Mouse (Mus musculus): ENCODE results near the gene Cngb1. TPM values are rescaled to one million over a fixed set of nuclear protein-coding genes. Genes with fewer than 3 reads are reported as not detected.
"Not testable (repeated sequence)": the region's sequence is repeated elsewhere in the genome, so short reads cannot be mapped to it uniquely, and the experiment has no call there.

Gene Cngb1
- total RNA-seq, 1 experiment from 2014 or later, result not detected

DNA sequence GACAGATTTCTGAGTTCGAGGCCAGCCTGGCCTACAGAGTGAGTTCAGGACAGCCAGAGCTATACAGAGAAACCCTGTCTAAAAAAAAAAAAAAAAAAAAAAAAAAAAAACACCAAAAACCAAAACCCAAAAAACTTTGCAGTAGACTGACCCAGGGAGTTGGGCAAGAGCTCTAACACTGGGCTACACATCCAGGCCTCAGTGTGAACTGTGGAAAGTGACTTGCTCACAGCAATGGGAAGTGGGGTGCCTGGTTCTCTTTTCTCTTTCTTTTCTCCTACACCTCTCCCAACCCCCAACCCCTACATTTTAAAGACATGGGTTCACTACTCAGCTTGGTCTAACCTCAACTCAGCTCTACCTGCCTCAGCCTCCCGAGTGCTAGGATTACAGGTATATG is 44.2 kb downstream of the Cngb1 start:
- no peak for ATAC-seq (replicated peaks; ENCODE audit: insufficient number of reproducible peaks, low FRiP score, low TSS enrichment, poor library complexity, severe bottlenecking)

- ATAC-seq (replicated peaks; ENCODE audit: insufficient number of reproducible peaks, low FRiP score, low TSS enrichment, poor library complexity, severe bottlenecking), result no peak
These were observed 50.8 kb downstream of the Cngb1 start for GRCm38 (mm10) chr8:95255611-95256010.

DNA sequence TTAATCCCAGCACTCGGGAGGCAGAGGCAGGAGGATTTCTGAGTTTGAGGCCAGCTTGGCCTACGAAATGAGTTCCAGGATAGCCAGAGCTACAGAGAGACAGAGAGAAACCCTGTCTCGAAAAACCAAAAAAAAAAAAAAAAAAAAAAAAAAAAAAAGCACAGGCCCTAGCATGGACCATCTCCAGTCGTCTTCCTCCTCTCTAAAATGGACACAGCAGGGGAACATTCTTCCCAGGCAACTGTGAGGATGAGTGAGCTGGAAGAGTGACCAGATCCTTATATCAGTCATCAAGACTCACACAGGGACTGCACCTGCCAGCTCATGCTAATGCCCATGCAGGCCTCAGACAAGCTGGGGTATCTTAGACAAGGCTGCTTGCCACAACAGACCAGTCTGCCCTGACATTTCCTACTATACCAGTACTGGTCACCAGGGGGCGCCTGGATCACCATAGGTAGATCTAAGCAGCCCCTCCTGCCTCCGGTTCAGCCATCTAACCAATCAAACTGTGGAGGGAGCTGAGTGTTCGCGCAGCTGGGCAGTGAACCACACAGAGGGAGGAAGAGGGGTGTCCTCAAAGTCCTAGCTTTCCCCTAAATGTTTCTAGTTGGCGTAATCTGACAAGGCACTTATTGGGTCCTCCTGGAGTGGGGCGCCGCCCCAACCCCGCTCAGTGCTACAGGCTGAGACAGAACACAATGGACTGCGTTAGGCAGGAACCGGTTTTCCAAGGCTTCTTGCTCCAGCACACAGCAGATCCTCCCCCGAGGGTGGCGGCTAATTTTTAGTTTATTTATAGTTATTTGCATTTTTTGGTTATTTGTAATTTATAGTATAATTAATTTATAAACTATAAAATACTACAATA is 51.6 kb downstream of the Cngb1 start:
- peak; percentile 94 for ATAC-seq (replicated peaks; ENCODE audit: insufficient number of reproducible peaks, low FRiP score, low TSS enrichment, poor library complexity, severe bottlenecking)

- ATAC-seq (replicated peaks; ENCODE audit: insufficient number of reproducible peaks, low FRiP score, low TSS enrichment, poor library complexity, severe bottlenecking), result no peak
These were observed 54.3 kb downstream of the Cngb1 start for GRCm38 (mm10) chr8:95252056-95252455.

DNA sequence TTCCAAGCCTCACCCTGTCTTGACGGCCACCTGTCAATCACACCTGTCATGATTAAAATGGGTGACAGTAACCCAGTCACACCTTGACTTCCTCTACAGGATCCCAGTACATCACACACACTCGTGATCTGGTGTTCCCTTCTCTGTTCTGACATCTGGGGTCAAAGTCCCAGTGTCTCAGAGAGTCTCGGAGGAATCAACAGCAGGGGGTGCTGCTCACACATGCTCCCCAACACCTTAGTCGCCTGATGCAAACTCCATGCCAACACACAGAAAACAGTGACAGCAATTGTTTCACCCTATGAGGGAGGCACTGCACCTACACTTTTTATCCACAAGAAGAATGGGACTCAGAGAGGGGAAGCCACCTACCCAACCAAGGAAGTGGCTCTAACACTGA is 56.5 kb downstream of the Cngb1 start:
- ATAC-seq (replicated peaks; ENCODE audit: insufficient number of reproducible peaks, low FRiP score, low TSS enrichment, poor library complexity, severe bottlenecking), result no peak

GRCm38 (mm10) chr8:95247277-95247676 is 59.1 kb downstream of the Cngb1 start:
- ATAC-seq (replicated peaks; ENCODE audit: insufficient number of reproducible peaks, low FRiP score, low TSS enrichment, poor library complexity, severe bottlenecking), result no peak

DNA sequence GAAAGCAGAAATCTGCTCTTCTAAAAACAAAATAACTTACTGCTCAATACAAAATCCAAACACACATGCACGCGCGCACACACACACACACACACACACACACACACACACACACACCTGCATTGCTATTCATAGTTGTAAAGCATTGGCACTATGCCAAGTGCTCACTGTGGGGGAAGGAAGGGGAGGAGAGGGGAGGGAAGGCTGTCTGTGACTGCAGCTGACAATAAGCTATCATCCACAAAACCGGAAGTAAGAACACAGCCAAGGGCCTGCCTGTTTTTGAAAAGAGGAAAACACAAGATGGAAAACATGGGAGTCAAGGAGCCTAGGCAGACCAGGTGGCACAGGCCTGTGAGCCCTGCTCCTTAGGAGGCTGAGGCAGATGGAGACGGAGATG is 61.2 kb downstream of the Cngb1 start:
- no peak for ATAC-seq (replicated peaks; ENCODE audit: insufficient number of reproducible peaks, low FRiP score, low TSS enrichment, poor library complexity, severe bottlenecking)

GRCm38 (mm10) chr8:95243853-95244252 is 62.5 kb downstream of the Cngb1 start:
- no peak for ATAC-seq (replicated peaks; ENCODE audit: insufficient number of reproducible peaks, low FRiP score, low TSS enrichment, poor library complexity, severe bottlenecking)

GRCm38 (mm10) chr8:95242826-95243571 is 63.4 kb downstream of the Cngb1 start:
- ATAC-seq (replicated peaks; ENCODE audit: insufficient number of reproducible peaks, low FRiP score, low TSS enrichment, poor library complexity, severe bottlenecking), result no peak

DNA sequence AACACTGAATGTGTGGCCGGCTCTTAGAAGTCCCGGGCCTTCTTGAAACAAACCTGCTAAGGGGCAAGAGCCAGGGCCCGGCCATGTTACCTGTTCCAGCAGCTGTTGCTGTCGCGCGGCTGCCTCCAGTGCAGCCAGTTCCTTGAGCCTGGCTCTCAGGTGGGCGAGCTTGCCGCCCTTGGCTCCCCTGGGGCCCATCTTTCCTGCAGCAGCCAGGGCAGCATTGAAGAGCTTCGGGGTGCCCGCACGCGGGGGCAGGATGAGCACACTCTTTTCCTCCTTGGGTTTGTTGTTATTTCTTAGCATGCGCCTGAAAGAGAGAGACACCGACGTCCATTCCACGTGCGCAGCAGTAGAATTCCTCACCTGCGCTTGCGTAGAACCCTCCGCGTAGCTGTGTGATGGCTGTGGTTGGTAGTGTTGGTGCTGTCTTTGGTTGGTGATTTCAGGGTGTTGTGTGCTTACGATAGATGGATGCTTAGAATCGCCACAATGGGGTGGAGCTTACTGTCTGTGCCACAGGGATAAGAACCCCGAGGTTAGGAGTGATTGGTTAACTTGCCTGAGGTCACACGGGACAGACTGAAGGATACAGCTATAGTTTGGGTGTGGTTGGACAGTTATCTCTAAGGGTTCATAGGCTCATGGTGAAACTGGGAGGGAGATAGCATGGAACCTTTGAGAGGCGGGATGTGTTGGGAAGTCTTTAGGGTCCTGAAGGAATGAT is 64.1 kb downstream of the Cngb1 start:
- ATAC-seq (replicated peaks; ENCODE audit: insufficient number of reproducible peaks, low FRiP score, low TSS enrichment, poor library complexity, severe bottlenecking), result no peak

GRCm38 (mm10) chr8:95235683-95236082 is 70.7 kb downstream of the Cngb1 start:
- ATAC-seq (replicated peaks; ENCODE audit: insufficient number of reproducible peaks, low FRiP score, low TSS enrichment, poor library complexity, severe bottlenecking), result peak; percentile 87

- ATAC-seq (replicated peaks; ENCODE audit: insufficient number of reproducible peaks, low FRiP score, low TSS enrichment, poor library complexity, severe bottlenecking), result not testable (repeated sequence)
These were observed 76.3 kb downstream of the Cngb1 start for GRCm38 (mm10) chr8:95230086-95230485.

- no peak for ATAC-seq (replicated peaks; ENCODE audit: insufficient number of reproducible peaks, low FRiP score, low TSS enrichment, poor library complexity, severe bottlenecking)
These were observed 79.3 kb downstream of the Cngb1 start for GRCm38 (mm10) chr8:95227151-95227468.

- no peak for ATAC-seq (replicated peaks; ENCODE audit: insufficient number of reproducible peaks, low FRiP score, low TSS enrichment, poor library complexity, severe bottlenecking)
These were observed 79.9 kb downstream of the Cngb1 start for GRCm38 (mm10) chr8:95226251-95227150.

GRCm38 (mm10) chr8:95223969-95224368 is 82.4 kb downstream of the Cngb1 start:
- no peak for ATAC-seq (replicated peaks; ENCODE audit: insufficient number of reproducible peaks, low FRiP score, low TSS enrichment, poor library complexity, severe bottlenecking)

GRCm38 (mm10) chr8:95221045-95221444 is 85.3 kb downstream of the Cngb1 start:
- ATAC-seq (replicated peaks; ENCODE audit: insufficient number of reproducible peaks, low FRiP score, low TSS enrichment, poor library complexity, severe bottlenecking), result no peak

GRCm38 (mm10) chr8:95220571-95220998 is 85.8 kb downstream of the Cngb1 start:
- no peak for ATAC-seq (replicated peaks; ENCODE audit: insufficient number of reproducible peaks, low FRiP score, low TSS enrichment, poor library complexity, severe bottlenecking)

DNA sequence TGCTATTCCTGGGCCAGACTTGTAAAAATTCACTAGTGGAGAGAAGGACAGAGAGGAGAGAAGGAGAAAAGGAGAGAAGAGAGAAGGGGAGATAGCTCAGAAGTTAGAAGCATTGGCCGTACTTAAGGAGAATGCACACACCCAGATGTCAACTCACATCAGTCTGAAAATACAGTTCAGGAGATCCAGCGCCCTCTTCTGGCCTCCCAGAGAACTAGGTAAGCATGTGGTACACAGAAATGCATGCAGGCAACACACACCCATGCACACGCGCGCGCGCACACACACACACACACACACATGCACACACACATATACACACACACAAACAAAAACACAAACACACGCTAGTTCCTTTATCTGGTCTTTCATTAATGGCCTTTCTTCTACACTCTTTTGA is 86.8 kb downstream of the Cngb1 start:
- no peak for ATAC-seq (replicated peaks; ENCODE audit: insufficient number of reproducible peaks, low FRiP score, low TSS enrichment, poor library complexity, severe bottlenecking)
